Mouse (Mus musculus): ENCODE measurements around the gene Kng2. TPM values are rescaled to one million over a fixed set of nuclear protein-coding genes. Genes with fewer than 3 reads are reported as not detected.
"Not testable (repeated sequence)": the region's sequence is repeated elsewhere in the genome, so short reads cannot be mapped to it uniquely, and the experiment has no call there.

The Kng2 gene
- total RNA-seq, 2 experiments from 2014 or later, result not detected

DNA sequence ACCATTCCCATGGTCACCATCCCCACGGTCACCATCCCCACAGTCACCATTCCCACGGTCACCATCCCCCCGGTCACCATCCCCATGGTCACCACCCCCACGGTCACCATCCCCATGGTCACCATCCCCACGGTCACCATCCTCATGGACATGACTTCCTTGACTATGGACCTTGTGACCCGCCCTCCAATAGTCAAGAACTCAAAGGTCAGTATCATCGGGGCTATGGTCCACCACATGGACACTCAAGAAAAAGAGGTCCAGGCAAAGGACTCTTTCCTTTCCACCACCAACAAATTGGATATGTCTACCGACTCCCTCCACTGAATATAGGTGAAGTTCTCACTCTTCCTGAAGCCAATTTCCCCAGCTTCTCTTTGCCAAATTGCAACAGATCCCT is 68.2 kb downstream of the Kng2 start:
- DNase-seq (ENCODE audit: low spot score in 2 of 2), result no peak

DNA sequence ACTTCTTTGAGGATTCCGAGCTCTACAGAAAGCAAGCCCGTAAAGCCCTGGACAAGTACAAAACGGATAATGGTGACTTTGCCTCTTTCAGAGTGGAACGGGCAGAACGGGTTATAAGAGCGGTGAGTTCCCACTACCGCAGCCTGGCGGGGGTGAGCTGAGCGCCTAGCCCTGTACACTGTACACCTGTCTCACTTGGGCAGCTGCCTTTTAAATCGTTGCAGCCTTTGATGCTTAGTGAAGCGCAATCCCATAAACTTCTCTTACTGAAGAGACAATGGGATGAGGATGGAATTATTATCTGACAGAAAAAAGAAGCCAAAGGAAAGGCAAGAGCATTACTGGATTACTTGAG is 73.2 kb downstream of the Kng2 start:
- no peak for DNase-seq (ENCODE audit: low spot score in 2 of 2)

DNA sequence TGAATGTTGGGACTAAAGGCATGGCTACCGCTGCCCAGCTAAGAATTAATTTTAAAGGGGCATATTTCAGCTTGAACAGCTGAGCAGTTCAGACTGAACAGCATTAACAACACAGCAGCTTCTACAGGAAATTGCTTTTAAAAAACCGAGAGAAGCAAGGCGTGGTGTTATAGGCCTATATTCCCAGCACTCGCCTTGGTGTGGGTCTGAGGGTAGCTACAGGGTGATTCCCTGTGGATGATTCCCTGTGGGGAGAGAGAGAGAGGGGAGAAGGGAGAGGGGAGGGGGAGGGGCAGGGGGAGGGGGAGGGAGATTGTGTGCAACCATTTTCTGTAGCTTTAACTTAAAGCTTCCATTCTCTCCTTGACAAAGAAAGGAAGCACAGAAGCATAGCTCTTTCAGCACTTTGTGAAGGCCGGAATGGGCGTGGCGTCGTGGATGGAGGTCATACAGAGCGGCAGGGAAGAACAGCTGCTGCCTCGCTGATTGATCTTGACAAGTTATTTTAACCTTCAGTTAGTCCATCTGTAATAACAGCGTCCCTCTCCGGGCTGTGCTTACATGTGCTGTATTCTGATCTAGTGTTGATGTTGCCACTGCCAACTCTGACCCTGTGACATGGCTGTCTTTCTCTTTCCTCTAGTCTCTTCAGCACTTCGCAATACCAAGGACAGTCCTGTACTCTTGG is 73.7 kb downstream of the Kng2 start:
- no peak for DNase-seq (ENCODE audit: low spot score in 2 of 2)

DNA sequence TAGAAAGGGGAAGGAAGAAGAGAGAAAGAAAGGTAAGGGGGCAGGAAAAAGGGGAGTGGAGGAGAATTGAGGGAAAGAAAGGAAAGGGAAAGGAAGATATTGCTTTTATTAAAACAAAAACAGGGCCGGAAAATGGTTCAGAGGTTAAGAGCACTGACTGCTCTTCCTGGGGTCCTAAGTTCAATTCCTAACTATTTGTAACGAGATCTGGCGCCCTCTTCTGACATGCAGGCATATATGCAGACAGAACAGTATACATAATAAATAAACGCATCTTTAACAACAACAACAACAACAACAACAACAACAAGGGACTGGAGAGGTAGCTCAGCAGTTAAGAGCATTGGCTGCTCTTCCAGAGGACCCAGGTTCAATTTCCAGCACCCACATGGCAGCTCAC is 76.2 kb downstream of the Kng2 start:
- DNase-seq (ENCODE audit: low spot score in 2 of 2), result peak in 1 of 2 experiments; percentile 17

DNA sequence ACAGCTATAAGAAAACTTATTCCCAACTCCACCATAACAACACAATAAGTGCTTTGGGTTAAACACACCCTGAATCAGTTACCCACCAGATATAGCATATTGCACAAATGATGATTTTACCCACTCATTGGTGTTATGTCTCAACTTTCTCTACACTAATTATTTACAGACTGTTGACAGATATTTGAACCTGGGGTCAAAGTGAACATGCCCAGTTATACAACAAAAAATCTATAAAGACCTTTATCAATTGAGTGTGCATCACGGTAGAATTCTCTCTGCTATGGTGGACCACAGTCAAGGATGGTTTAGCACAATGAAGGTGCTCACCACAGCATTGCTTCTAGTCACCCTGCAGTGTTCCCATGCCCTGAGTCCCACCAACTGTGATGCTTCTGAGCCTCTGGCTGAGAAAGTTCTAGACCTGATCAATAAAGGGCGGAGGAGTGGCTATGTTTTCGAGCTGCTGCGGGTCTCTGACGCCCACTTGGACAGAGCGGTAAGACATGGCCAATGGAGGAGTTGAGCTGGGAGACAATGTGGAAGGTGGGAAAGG is 78.4 kb downstream of the Kng2 start, which contains the start of gene Hrg:
TSS of gene Hrg (plus strand) at position 233 of the 556 bp plus-strand sequence.
- DNase-seq (ENCODE audit: low spot score in 2 of 2), result no peak

DNA sequence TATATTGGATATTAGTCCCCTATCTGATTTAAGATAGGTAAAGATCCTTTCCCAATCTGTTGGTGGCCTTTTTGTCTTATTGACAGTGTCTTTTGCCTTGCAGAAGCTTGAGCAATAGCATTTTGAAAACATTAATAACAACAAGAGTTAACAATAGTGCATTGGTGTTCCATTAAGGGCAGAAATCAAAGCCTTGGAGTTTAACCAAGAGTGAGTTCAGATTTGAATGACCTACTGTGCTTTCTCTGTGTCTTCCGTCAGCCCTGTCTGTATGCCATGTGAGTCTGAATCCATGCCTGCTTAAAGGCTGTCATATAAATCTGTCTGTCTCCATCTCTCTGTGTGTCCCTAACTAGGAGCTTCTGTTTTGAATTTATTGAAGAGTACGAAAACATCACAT is 81.9 kb downstream of the Kng2 start:
- DNase-seq (ENCODE audit: low spot score in 2 of 2), result no peak

DNA sequence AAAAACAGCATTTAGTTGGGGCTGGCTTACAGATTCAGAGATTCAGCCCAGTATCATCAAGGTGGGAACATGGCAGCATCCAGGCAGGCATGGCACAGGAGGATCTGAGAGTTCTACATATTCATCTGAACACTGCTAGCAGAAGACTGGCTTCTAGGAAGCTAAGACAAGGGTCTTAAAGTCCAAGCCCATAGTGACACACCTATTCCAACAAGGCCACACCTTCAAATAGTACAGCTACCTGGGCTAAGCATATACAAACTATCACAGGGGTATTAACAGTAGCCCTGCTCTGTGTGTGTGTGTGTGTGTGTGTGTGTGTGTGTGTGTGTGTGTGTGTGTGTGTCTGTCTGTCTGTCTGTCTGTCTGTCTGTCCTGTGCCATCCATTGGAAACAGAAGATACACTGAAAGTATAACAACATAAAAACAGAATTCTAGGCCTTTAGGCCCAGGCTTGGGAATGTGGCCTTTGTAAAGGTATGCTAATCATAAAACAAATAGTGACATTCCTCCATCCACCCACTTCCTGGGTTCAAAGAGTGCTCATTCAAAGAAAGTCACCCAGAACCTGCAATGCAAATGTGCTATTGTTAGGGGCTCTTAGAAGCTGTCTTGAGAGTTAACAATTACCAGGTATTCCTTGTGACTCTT is 87.3 kb downstream of the Kng2 start:
- DNase-seq (ENCODE audit: low spot score in 2 of 2), result not testable (repeated sequence)

DNA sequence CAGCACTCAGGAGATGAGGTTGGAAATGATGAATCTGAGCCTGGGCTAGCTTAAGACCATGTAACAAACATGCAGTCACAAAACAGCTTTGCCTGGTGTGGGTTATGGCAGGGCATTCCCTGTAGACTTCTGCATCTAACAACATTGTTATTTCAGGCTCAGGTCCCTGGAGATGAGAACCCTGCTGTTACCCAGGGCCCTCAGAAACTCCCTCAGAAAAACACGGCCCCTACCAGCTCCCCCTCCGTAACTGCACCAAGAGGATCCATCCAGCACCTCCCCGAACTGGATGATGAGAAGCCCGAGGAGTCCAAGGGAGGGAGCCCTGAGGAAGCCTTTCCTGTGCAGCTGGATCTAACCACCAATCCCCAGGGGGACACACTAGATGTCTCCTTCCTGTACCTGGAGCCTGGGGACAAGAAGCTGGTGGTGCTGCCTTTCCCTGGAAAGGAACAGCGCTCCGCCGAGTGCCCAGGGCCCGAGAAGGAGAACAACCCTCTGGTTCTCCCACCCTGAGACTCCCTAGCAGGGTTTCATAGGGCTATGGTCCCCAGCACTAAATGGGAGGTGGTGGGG is 90.1 kb downstream of the Kng2 start:
- no peak for DNase-seq (ENCODE audit: low spot score in 2 of 2)

DNA sequence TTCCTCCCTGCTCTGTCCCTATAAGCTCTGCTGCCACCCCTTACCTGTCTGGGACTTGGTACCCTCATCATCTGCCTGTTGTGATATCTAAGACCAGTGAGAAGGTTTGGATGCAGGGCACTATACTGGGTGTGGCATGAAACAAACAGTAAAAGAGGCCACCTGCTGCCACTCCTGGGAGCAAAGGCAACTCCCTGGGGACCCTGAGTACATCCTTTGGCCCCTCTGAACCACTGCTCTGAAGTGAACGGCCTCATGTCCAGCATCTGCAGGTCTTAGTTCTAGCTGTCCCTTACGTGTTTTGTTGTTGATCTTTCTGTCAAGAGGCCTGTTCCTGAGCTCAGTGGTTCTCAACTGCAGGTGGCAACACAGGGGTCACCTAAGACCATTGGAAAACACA is 90.7 kb downstream of the Kng2 start:
- no peak for DNase-seq (ENCODE audit: low spot score in 2 of 2)

DNA sequence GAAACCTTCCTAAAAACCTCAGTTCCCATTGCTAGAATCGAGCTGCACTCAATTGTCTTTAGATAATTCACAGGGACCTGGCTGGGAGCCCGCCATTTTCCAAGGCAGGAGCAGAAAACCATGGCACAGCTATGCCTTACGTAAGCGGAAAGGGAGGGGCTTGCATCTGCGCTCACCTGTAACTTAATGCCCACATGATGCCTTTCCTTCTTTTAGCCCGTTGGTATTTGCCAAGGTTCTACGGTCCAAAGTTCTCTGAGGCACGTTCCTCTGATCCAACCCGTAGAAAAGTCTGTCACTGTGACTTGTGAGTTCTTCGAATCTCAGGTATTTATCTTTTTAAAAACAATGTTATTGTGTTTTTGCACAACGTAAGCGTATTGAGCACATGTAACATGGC is 91.7 kb downstream of the Kng2 start:
- no peak for DNase-seq (ENCODE audit: low spot score in 2 of 2)

Other genes with a start within 250 kb of the Kng2 start
- gene Crygs, start 217.9 kb downstream of the Kng2 start, total RNA-seq (2021), result under 1 TPM in 1 of 2 experiments, not detected in 1; 0.40 TPM
- 10 to 100 TPM; 12.2 to 14.4 TPM for gene Tbccd1, start 171.8 kb downstream of the Kng2 start, total RNA-seq (2021)
- gene Dnajb11, start 171.6 kb downstream of the Kng2 start, total RNA-seq (2021), result 10 to 100 TPM; 64.5 to 66.4 TPM
- not detected for gene Ahsg, start 138.2 kb downstream of the Kng2 start, total RNA-seq (2021)
- gene Fetub, start 111.1 kb downstream of the Kng2 start, total RNA-seq (2021), result under 1 TPM; 0.31 to 0.34 TPM
- not detected for gene Hrg, start 78.4 kb downstream of the Kng2 start, total RNA-seq (2021)
- not detected for gene Kng1, start 28.4 kb upstream of the Kng2 start, total RNA-seq (2021)
- gene Eif4a2, start 78.0 kb upstream of the Kng2 start, total RNA-seq (2021), result 100 to 1,000 TPM; 701 to 766 TPM
- gene Rfc4, start 98.3 kb upstream of the Kng2 start, total RNA-seq (2021), result 1 to 10 TPM; 5.6 to 7.1 TPM
- not detected for gene Adipoq, start 117.1 kb upstream of the Kng2 start, total RNA-seq (2021)
- gene St6gal1, start 195.3 kb upstream of the Kng2 start, total RNA-seq (2021), result 10 to 100 TPM; 12.8 to 15.5 TPM

Measured in layer of hippocampus, postnatal 10 days (tissue).